Mouse (Mus musculus) midbrain, embryonic 10.5 days (tissue): ENCODE data around the gene Srgn. TPM values are rescaled to one million over a fixed set of nuclear protein-coding genes. Genes with fewer than 3 reads are reported as not detected.
A peak's percentile ranks its signal among the peaks of the same experiment; 100 is the strongest.

Source experiments
- DNase-seq: peaks from one replicate; pipeline ENCODE4 v3.0.0-alpha.2; 2017; ENCODE audit warnings: low spot score
- H3K27ac ChIP-seq: fragments of 300-500 bp; sonication (generic); replicated peaks from 2 replicates; pipeline ENCODE4 v1.5.1; 2016; ENCODE audit warnings: mild to moderate bottlenecking
- H3K27me3 ChIP-seq: fragments of 300-500 bp; sonication (generic); 2 replicates; pipeline ENCODE4 v1.6.1; 2016; ENCODE audit warnings: low read depth, mild to moderate bottlenecking; ENCODE audit not compliant: poor library complexity, severe bottlenecking
- H3K36me3 ChIP-seq: fragments of 300-500 bp; sonication (generic); 2 replicates; pipeline ENCODE4 v1.6.1; 2016; ENCODE audit warnings: mild to moderate bottlenecking, moderate library complexity
- H3K4me1 ChIP-seq: fragments of 300-500 bp; sonication (generic); 2 replicates; pipeline ENCODE4 v1.6.1; 2016
- H3K4me3 ChIP-seq: fragments of 300-500 bp; sonication (generic); 2 replicates; pipeline ENCODE4 v1.5.1; 2016; ENCODE audit warnings: mild to moderate bottlenecking, moderate library complexity
- H3K9me3 ChIP-seq: fragments of 300-500 bp; sonication (generic); replicated peaks from 2 replicates; pipeline ENCODE4 v1.6.1; 2016; ENCODE audit warnings: mild to moderate bottlenecking
- WGBS: fragments of 180-500 bp; shearing (Covaris S2); methylation state at CpG from one replicate; pipeline ENCODE4 v1.1.7; 2016; 5-methylcytosine and 5-hydroxymethylcytosine counted together
- polyA plus RNA-seq: library from polyadenylated mRNA; unstranded; fragments of >200 nt; fragmentation: Nextera tagmentation; extraction: Ambion mirVana; gene quantifications from 2 replicates; pipeline ENCODE4 v1.2.1, GENCODE M21; 2016

Srgn gene
- polyA plus RNA-seq, 1 experiment from 2014 or later = 2.9 TPM

DNA sequence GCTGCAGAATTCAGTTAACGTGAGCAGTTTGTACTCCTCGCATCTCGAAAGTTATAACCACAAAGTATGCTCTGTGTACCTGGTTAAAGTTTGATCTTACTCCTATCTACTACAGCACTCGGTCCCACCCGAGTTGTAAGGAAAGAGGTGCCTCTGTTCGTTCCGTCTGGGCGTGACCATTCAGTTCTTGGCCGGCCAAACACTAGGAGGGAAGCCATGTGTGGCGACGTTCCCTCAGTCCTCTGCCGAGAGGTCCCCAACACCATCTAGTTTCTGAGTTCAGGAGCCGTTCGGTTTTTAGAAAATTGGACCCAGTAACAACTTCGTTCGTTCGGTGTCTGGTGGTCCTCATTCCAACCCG, 77.0 kb downstream of the Srgn start:
- no peak for DNase-seq
- H3K27ac ChIP-seq = peak overlapping the region; percentile 99
- WGBS = 45% methylated on average over 18 of the region's 18 CpGs
- H3K9me3 ChIP-seq = no peaks in the 10 kb centered on the region
- H3K4me3 ChIP-seq = peak overlapping the region; percentile 92
- H3K36me3 ChIP-seq = peaks cover 35% of the 10 kb centered on the region
- peaks cover 19% of the 10 kb centered on the region for H3K4me1 ChIP-seq
- no peaks in the 10 kb centered on the region for H3K27me3 ChIP-seq

GRCm38 (mm10) chr10:62449364-62450279, 77.6 kb downstream of the Srgn start, which contains the start of the genes 4930507D05Rik and Supv3l1:
TSS of gene 4930507D05Rik (plus strand) at chr10:62449489.
TSS of gene Supv3l1 (minus strand) at chr10:62449738.
- WGBS = under 1% methylated on average over 73 of the region's 73 CpGs
- H3K4me3 ChIP-seq = peak within 1 kb of the TSS; percentile 92
- peaks cover 35% of the 10 kb centered on the region for H3K36me3 ChIP-seq
- peak; percentile 89 for DNase-seq
- H3K27me3 ChIP-seq = no peaks in the 10 kb centered on the region
- peaks cover 19% of the 10 kb centered on the region for H3K4me1 ChIP-seq
- peak within 1 kb of the TSS; percentile 99 for H3K27ac ChIP-seq
- H3K9me3 ChIP-seq = no peaks in the 10 kb centered on the region

Other genes with a start within 250 kb of the Srgn start
- 27.0 and 34.9 TPM in 2 replicates for gene Hk1, start 147.5 kb downstream of the Srgn start, polyA plus RNA-seq
- gene Hkdc1, start 105.0 kb downstream of the Srgn start, polyA plus RNA-seq = 0.25 TPM in 1 of 2 replicates, not detected in the other
- gene 4930507D05Rik, start 78.0 kb downstream of the Srgn start, polyA plus RNA-seq = 0.66 and 1.0 TPM in 2 replicates
- gene Supv3l1, start 77.7 kb downstream of the Srgn start, polyA plus RNA-seq = 30.9 and 32.3 TPM in 2 replicates
- gene Vps26a, start 40.6 kb downstream of the Srgn start, polyA plus RNA-seq = 91.9 and 94.1 TPM in 2 replicates
- gene Kif1bp, start 51.0 kb upstream of the Srgn start, polyA plus RNA-seq = 39.5 and 44.7 TPM in 2 replicates
- 30.0 and 32.8 TPM in 2 replicates for gene Ddx21, start 74.8 kb upstream of the Srgn start, polyA plus RNA-seq
- 104 and 111 TPM in 2 replicates for gene Ddx50, start 123.8 kb upstream of the Srgn start, polyA plus RNA-seq
- 2.3 and 3.1 TPM in 2 replicates for gene Stox1, start 198.7 kb upstream of the Srgn start, polyA plus RNA-seq